Mouse (Mus musculus) kidney, embryonic 14.5 days (tissue): Measurements from ENCODE around the gene Lrp5. TPM values are rescaled to one million over a fixed set of nuclear protein-coding genes. Genes with fewer than 3 reads are reported as not detected.
"Not testable (repeated sequence)": the region's sequence is repeated elsewhere in the genome, so short reads cannot be mapped to it uniquely, and the experiment has no call there.

Experiments used
- ATAC-seq: fragments of 200-750 bp; cut with Nextera tagmentation; 2 replicates; pipeline ENCODE4 v1.8.0; 2017; ENCODE audit warnings: moderate number of reproducible peaks, mild to moderate bottlenecking, moderate TSS enrichment, moderate library complexity; ENCODE audit not compliant: low FRiP score, low TSS enrichment
- H3K27ac ChIP-seq: fragments of 300-500 bp; sonication (generic); 2 replicates; pipeline ENCODE4 v1.5.1; 2014; ENCODE audit warnings: low read depth, mild to moderate bottlenecking, low read length, moderate library complexity, mixed read lengths
- H3K27me3 ChIP-seq: fragments of 300-500 bp; sonication (generic); 2 replicates; pipeline ENCODE4 v1.6.1; 2014; ENCODE audit warnings: mild to moderate bottlenecking, low read length; ENCODE audit not compliant: control insufficient read depth, insufficient read depth
- H3K36me3 ChIP-seq: fragments of 300-500 bp; sonication (generic); 2 replicates; pipeline ENCODE4 v1.6.1; 2014; ENCODE audit warnings: low read length, mixed read lengths; ENCODE audit not compliant: control insufficient read depth, insufficient read depth
- H3K4me1 ChIP-seq: fragments of 300-500 bp; sonication (generic); 2 replicates; pipeline ENCODE4 v1.6.1; 2014; ENCODE audit warnings: low read length, mixed read lengths; ENCODE audit not compliant: control insufficient read depth, insufficient read depth
- H3K4me2 ChIP-seq: fragments of 300-500 bp; sonication (generic); replicated peaks from 2 replicates; pipeline ENCODE4 v1.6.1; 2014; ENCODE audit warnings: low read depth, mild to moderate bottlenecking, low read length
- H3K4me3 ChIP-seq: fragments of 300-500 bp; sonication (generic); 2 replicates; pipeline ENCODE4 v1.5.1; 2014; ENCODE audit warnings: mild to moderate bottlenecking, low read length
- H3K9ac ChIP-seq: fragments of 300-500 bp; sonication (generic); 2 replicates; pipeline ENCODE4 v1.6.1; 2014; ENCODE audit warnings: low read depth, mild to moderate bottlenecking, low read length, moderate library complexity
- H3K9me3 ChIP-seq: fragments of 300-500 bp; sonication (generic); 2 replicates; pipeline ENCODE4 v1.6.1; 2016; ENCODE audit warnings: low read length; ENCODE audit not compliant: control insufficient read depth
- WGBS: fragments of 180-500 bp; shearing (Covaris S2); extraction: QIAGEN DNeasy Blood & Tissue Kit; methylation state at CpG from one replicate; pipeline ENCODE4 v1.1.7; 2014; 5-methylcytosine and 5-hydroxymethylcytosine counted together
- polyA plus RNA-seq: library from polyadenylated mRNA; unstranded; fragments of >200 nt; fragmentation: Nextera tagmentation; extraction: Ambion mirVana; gene quantifications from 2 replicates; pipeline ENCODE4 v1.2.1, GENCODE M21; 2014

Lrp5 gene
- polyA plus RNA-seq, 1 experiment from 2014 or later: 10.1 TPM

- no peak overlapping the region for H3K4me2 ChIP-seq
- whole genome bisulfite sequencing: 89% methylated on average over 7 of the region's 7 CpGs
- H3K27me3 ChIP-seq: no peaks in the 10 kb centered on the region
- peaks cover 84% of the 10 kb centered on the region for H3K36me3 ChIP-seq
- H3K9ac ChIP-seq: no peak overlapping the region
- H3K4me1 ChIP-seq: no peaks in the 10 kb centered on the region
- H3K27ac ChIP-seq: no peak overlapping the region
- no peak overlapping the region for H3K4me3 ChIP-seq
- no peaks in the 10 kb centered on the region for H3K9me3 ChIP-seq
- no peak for ATAC-seq
These were observed 92.8 kb downstream of the Lrp5 start for GRCm38 (mm10) chr19:3593379-3594055.

GRCm38 (mm10) chr19:3589968-3590367 lies 96.4 kb downstream of the Lrp5 start:
- H3K4me1 ChIP-seq: no peaks in the 10 kb centered on the region
- 96% methylated on average over 4 of the region's 4 CpGs for WGBS

DNA sequence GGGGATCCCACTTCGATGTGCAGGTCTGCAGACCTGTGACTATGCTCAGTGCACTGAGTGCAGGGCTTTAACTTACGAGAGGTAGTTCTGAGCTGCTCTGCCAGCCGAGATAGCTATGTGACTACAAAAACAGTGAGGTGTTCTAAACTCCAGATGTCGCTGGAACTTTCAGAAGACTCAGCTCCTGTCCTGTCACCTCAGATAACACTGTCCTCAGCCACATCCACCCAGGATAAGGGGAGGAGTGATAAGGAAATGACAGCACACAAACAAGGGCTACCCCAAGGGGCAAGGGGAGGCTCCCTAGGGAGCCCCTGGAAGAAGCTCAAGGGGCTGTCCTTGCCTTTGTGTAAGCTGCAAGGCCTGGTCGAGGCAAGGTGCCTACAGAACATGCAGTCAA lies 96.8 kb downstream of the Lrp5 start:
- H3K36me3 ChIP-seq: peaks cover 72% of the 10 kb centered on the region
- H3K4me3 ChIP-seq: no peak overlapping the region
- no peak overlapping the region for H3K9ac ChIP-seq
- no peak overlapping the region for H3K4me2 ChIP-seq
- ATAC-seq: no peak
- no peaks in the 10 kb centered on the region for H3K27me3 ChIP-seq
- H3K9me3 ChIP-seq: no peaks in the 10 kb centered on the region
- no peak overlapping the region for H3K27ac ChIP-seq
- no peaks in the 10 kb centered on the region for H3K4me1 ChIP-seq
- 87% methylated on average over 5 of the region's 5 CpGs for WGBS

More at GRCm38 (mm10) chr19:3589968-3590367, 96.4 kb downstream of the Lrp5 start:
- Histone ChIP-seq H3K9me3 (no peaks in the 10 kb centered on the region), H3K36me3 (peaks cover 73% of the 10 kb centered on the region), H3K9ac (no peak overlapping the region), H3K4me2 (no peak overlapping the region), H3K4me3 (no peak overlapping the region), H3K27ac (no peak overlapping the region), H3K27me3 (no peaks in the 10 kb centered on the region)
- ATAC-seq: no peak

GRCm38 (mm10) chr19:3587729-3588128 lies 98.6 kb downstream of the Lrp5 start:
- H3K36me3 ChIP-seq: peaks cover 66% of the 10 kb centered on the region
- WGBS: 90% methylated on average over 5 of the region's 5 CpGs
- not testable (repeated sequence) for H3K9me3 ChIP-seq, ATAC-seq, H3K4me2 ChIP-seq, H3K4me1 ChIP-seq, H3K27me3 ChIP-seq, H3K9ac ChIP-seq, H3K27ac ChIP-seq, H3K4me3 ChIP-seq

DNA sequence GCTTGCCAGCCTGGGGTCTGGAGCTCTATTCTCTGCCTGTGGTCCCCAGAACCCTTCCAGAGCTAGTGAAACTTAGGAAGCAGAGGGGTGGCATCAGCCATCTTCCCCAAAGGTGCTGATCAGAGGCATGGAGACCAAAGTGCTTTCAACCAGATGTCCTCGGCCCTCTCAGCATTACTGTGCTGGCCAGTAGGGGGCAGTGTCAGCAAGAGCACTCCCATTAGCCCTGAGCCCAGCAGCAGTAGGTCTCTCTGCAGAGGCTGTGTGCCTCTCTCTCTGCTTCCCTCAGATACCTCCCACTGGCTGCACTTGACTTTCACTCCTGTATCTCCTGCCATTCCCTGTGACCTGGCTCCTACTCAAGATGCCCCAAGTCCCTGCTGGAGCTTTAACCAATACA lies 99.8 kb downstream of the Lrp5 start:
- no peak overlapping the region for H3K9ac ChIP-seq
- no peak overlapping the region for H3K27ac ChIP-seq
- no peaks in the 10 kb centered on the region for H3K9me3 ChIP-seq
- WGBS: 42% methylated on average over 1 of the region's 1 CpGs
- no peaks in the 10 kb centered on the region for H3K27me3 ChIP-seq
- H3K4me1 ChIP-seq: no peaks in the 10 kb centered on the region
- no peak overlapping the region for H3K4me2 ChIP-seq
- H3K36me3 ChIP-seq: peaks cover 55% of the 10 kb centered on the region
- no peak overlapping the region for H3K4me3 ChIP-seq
- no peak for ATAC-seq

GRCm38 (mm10) chr19:3586026-3586425 lies 100.3 kb downstream of the Lrp5 start:
- H3K36me3 ChIP-seq: peaks cover 50% of the 10 kb centered on the region
- WGBS: 96% methylated on average over 9 of the region's 9 CpGs

GRCm38 (mm10) chr19:3581326-3581725 lies 105.0 kb downstream of the Lrp5 start:
- no peaks in the 10 kb centered on the region for H3K9me3 ChIP-seq
- no peak overlapping the region for H3K9ac ChIP-seq
- H3K4me3 ChIP-seq: no peak overlapping the region
- no peak for ATAC-seq
- peaks cover 20% of the 10 kb centered on the region; the same call in 1 of the 2 replicates for H3K36me3 ChIP-seq
- no peak overlapping the region for H3K4me2 ChIP-seq
- WGBS: 35% methylated on average over 7 of the region's 7 CpGs
- no peak overlapping the region for H3K27ac ChIP-seq
- H3K4me1 ChIP-seq: 0 out of 2 replicates have a peak, but pooled peaks cover 4% of the 10 kb centered on the region
- no peaks in the 10 kb centered on the region for H3K27me3 ChIP-seq

More at GRCm38 (mm10) chr19:3586026-3586425, 100.3 kb downstream of the Lrp5 start:
- H3K4me2 ChIP-seq: no peak overlapping the region
- no peak overlapping the region for H3K4me3 ChIP-seq
- H3K27me3 ChIP-seq: no peaks in the 10 kb centered on the region
- no peaks in the 10 kb centered on the region for H3K4me1 ChIP-seq
- ATAC-seq: no peak
- H3K9ac ChIP-seq: no peak overlapping the region
- H3K27ac ChIP-seq: no peak overlapping the region
- H3K9me3 ChIP-seq: no peaks in the 10 kb centered on the region

DNA sequence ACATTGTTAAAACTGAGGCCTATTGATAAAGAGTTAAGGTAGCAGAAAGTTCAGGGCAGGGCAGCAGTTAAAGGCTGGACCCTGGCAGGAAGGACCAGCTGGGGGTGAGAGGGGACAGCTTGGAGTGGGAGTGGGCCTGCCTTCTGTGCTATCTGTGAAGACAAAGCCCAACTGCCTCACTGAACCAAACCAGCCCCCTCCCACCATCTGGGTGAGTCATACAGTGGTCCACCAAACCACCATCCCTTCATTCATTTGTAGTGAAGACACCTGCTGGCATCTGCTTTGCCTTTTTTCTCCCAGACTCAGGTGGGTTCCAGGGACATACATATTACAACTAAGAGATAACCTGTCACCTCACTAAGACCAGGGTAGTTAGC lies 108.5 kb downstream of the Lrp5 start:
- H3K36me3 ChIP-seq: no peaks in the 10 kb centered on the region
- H3K4me3 ChIP-seq: no peak overlapping the region
- H3K4me1 ChIP-seq: peaks cover 19% of the 10 kb centered on the region
- H3K9me3 ChIP-seq: no peaks in the 10 kb centered on the region
- no peak overlapping the region for H3K27ac ChIP-seq
- no peak overlapping the region for H3K4me2 ChIP-seq
- no peaks in the 10 kb centered on the region for H3K27me3 ChIP-seq
- H3K9ac ChIP-seq: no peak overlapping the region
- ATAC-seq: no peak

GRCm38 (mm10) chr19:3577265-3577910 lies 109.0 kb downstream of the Lrp5 start:
- Histone ChIP-seq H3K9me3 (no peaks in the 10 kb centered on the region), H3K27me3 (no peaks in the 10 kb centered on the region), H3K4me3 (no peak overlapping the region), H3K9ac (no peak overlapping the region), H3K4me2 (no peak overlapping the region), H3K4me1 (peaks cover 19% of the 10 kb centered on the region), H3K27ac (no peak overlapping the region), H3K36me3 (no peaks in the 10 kb centered on the region)
- 67% methylated on average over 4 of the region's 4 CpGs for WGBS
- no peak for ATAC-seq
